Mouse (Mus musculus): ENCODE measurements around the gene Akap13.

- TF ChIP-seq MAFK (IDR thresholded peaks at IDR 0.05; ENCODE audit: insufficient read depth, low read depth, low read length), result no peak
- no peak for TF ChIP-seq HCFC1 (IDR thresholded peaks at IDR 0.05; ENCODE audit: borderline replicate concordance, insufficient read depth, low read length)
- TF ChIP-seq CHD2 (IDR thresholded peaks at IDR 0.05; ENCODE audit: low read depth, low read length), result no peak
- TF ChIP-seq ZC3H11A (IDR thresholded peaks at IDR 0.05; ENCODE audit: borderline replicate concordance, low read depth, low read length), result no peak
- no peak for TF ChIP-seq ZNF384 (IDR thresholded peaks at IDR 0.05; ENCODE audit: low read depth, low read length)
Observed at GRCm38 (mm10) chr7:75669416-75669815, 214.1 kb downstream of the Akap13 start.
